Mouse (Mus musculus) 3T3-L1 (cell line): ENCODE measurements at regions not wholly inside any gene's neighbourhood (a gene's known extent, or its start where the extent isn't known, plus 50 kb on each side); places are given as distances from the start of the nearest gene placed in this dataset.
A peak's percentile ranks its signal among the peaks of the same experiment; 100 is the strongest.
"Not testable (repeated sequence)": the region's sequence is repeated elsewhere in the genome, so short reads cannot be mapped to it uniquely, and the experiment has no call there.

Experiments used
- DNase-seq: peaks from one replicate; pipeline ENCODE4 v3.0.0-alpha.2; 2015; ENCODE audit warnings: low read depth, low spot score

GRCm38 (mm10) chr2:63580489-63581139 lies 396.5 kb upstream of the Kcnh7 start:
- no peak for DNase-seq

- no peak for DNase-seq
Measured at GRCm38 (mm10) chr2:63575172-63575571, 391.1 kb upstream of the Kcnh7 start.

DNA sequence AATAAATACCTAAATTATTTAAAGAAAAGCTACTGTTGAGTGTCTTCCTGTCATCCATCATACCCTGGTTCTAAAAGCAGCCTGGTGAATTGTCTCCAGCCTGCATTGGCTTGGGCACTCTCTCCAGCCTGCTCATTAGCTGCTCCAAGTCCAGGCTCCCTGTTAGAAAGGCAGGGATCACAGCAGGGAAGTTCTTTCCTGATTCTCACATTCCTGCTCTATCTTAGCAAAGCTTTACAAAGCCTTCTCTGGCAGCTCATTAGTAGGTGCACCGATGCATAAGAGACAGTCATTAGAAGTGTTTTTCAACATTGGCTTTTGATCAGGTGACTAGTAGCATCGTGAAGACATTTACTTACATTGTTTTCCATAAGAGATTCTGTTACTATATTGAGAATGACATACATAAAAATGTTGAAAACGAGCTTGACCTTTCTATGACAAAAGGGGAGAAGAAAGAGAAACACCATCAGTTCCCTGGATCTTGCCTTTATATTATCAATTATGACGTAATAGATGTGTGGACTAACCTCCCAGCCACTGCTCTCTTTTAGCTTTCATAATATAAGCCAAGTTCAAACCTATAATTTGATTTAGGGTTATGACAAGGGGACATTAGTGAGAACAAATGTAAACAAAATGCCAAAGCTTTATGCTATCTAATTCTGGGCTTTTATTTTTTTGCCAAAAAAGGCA lies 390.1 kb upstream of the Kcnh7 start:
- DNase-seq, result no peak

- DNase-seq, result no peak
Measured at GRCm38 (mm10) chr2:63573015-63573807, 389.1 kb upstream of the Kcnh7 start.

DNA sequence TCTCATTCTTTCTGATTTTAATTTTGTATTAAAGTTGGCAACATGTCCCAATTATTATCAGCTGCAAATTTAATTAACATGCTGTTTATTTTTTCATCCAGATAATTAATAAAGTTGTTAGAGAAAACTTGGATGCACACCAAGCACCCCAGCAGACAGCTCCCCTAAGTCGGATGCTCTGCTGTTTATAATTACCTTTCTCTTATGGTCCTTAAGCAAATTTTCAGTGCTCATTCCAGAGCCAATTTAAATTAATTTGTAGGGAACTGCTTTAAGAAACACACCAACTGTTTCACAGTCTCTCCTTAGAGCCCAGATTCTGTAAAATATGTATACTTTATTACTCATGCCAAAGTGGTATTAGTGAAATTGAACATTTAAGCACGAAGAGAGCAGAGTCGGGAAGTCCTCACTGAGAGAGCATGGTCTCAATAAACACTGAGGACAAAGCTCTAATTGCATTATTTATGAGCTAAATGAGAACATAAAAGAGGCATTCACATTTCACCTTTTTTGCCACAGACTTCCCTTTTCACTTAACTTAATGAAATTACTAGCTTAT lies 372.9 kb upstream of the Kcnh7 start:
- no peak for DNase-seq

DNA sequence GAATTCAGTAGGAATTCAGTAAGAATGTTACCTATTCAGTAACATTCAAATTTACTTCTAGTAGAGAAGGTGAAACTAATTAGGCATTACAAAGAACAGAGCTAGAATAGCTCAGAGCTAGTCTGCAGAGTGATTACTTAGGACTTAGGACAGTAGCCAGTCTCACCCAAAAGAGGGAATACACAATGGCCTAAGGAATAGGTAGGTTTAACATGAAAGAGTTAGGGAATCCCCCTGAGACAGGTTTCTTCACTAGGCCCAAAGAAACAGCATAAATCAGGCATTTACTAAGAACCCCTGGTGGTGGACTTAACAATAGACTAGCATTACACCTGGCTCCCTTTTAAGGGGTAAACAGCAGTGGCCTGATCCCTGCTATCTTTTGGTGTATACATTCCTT lies 357.7 kb upstream of the Kcnh7 start:
- DNase-seq, result not testable (repeated sequence)

DNA sequence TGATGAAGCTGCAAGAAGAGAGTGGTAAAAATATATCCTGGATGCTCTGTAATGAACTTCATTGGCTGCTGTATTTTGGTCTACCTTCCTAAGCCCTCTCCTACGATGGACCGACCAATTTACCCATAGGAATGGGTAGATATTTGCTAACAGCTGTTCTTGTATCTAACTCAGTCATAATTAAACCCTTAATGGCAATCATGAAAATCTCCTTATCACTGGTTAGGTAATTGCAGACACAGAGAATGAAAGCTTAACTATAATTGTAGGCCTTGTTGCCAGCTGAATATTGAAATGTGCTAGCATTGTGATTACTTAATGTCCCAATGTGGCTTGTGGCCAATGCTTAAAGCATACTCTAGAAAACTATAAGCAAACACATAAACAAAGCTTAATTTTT lies 334.4 kb upstream of the Kcnh7 start:
- no peak for DNase-seq

DNA sequence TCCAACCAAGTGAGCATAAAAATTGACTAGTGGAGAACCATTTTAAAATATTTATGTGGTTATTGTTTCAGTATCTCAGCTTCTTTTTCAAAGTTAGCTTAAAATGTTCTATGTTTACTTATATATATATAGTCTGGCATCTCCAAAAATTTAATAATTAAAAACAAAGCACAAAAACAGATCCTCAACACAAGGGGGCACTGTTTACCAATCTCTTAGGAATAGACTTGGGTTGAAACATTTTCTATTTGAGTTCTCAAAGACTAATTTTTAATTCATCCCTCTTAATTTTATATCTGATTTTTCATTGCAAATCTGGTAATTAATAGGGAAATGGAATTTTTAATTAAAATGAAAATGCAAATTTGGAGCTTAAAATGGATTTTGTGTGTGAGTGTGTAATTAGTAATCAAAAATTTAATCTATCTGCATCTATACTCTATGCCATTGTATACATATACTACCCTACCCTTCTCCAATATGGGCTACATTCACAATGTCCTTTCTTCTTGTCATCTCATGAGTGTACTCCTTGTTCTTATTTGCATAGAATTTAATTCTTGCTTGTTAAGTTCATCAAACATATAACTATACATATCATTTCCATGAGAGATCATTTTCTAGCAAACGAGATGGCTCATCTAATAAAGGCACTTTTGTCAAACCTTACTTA lies 329.6 kb upstream of the Kcnh7 start:
- peak; percentile 65 for DNase-seq

DNA sequence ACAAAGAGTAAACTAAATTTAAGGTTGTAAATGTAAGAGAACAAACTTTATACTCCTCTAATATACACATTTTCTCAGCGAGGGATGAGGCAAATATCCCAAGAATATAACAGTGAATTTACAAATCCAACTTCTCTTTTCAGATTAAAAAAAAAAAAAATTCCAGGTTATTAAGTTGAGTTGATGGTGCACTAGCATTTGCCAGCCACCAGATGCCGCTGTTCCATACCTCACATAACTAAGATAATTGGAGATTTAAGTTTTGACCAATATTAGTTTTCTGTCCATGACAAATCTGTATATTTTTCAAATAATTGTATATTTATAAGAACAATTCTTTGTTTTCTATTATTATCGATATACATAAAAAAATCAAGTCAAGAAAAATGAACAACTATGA lies 319.9 kb upstream of the Kcnh7 start:
- DNase-seq, result peak; percentile 45

- no peak for DNase-seq
Measured at GRCm38 (mm10) chr2:63476411-63476810, 292.3 kb upstream of the Kcnh7 start.

- DNase-seq, result no peak
Measured at GRCm38 (mm10) chr2:63475255-63475654, 291.2 kb upstream of the Kcnh7 start.

DNA sequence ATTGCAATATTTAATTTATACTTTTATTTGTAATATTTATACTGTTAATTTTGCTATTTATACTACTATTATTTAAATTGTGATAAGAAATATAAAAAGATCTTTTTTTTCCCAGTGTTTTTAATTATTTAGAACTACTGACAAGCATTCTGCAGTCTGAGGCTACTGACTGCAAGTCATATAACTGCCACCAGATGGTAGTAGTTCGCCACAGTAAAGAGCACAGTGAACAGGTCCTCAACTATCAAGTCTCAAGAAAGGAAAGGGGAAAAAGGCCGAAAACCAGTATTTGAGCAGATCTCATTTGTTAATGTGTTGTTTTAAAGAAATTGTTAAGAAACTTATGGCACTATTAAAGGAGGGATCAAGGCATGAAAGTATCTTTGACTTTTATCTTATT lies 289.6 kb upstream of the Kcnh7 start:
- DNase-seq, result peak; percentile 70

- DNase-seq, result no peak
Measured at GRCm38 (mm10) chr2:63472248-63472647, 288.2 kb upstream of the Kcnh7 start.

GRCm38 (mm10) chr2:63459112-63459511 lies 275.0 kb upstream of the Kcnh7 start:
- DNase-seq, result no peak

- no peak for DNase-seq
Measured at GRCm38 (mm10) chr2:63454263-63455011, 270.4 kb upstream of the Kcnh7 start.

DNA sequence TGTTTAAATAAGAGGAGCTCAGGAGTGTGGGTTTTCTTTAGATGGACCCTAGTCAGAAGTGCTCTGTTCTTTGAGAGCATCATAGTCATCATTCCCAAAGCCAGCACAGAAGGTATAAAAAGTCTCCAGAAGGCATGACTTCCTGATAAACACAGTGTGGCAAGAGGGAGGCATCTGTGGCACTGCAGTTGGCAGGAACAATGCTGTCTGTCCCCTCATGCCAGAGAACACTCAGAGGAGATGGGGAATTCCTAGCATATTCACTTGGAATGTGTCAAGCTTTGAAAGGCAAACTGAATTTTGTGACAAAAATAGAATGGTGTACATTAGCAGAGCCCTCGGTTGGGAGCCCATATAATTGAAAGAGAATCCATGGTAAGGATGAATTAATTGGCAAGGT lies 268.8 kb upstream of the Kcnh7 start:
- no peak for DNase-seq

- DNase-seq, result no peak
Measured at GRCm38 (mm10) chr2:63452164-63452563, 268.1 kb upstream of the Kcnh7 start.

GRCm38 (mm10) chr2:63434327-63434726 lies 250.2 kb upstream of the Kcnh7 start:
- DNase-seq, result no peak

DNA sequence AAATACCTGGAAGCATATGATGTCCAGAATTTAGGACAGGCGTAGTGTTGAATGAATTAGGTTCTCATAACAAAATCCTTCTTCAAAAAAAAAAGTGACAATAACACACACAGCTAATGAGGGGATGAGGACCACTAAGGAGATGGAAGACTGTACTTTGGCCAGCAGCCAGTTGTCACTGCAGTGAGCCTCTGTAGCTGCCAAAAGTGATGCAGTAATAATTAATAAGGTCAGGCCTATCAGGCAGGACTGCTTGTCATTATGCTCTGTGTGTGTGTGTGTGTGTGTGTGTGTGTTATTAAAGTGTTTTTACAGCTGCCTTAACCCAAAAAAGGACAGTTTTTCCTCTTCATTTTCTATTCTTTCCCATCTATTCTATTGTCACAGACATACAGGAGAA lies 221.3 kb upstream of the Kcnh7 start:
- DNase-seq, result no peak
